Mouse (Mus musculus) erythroblast, embryonic 14.5 days (primary cell): ENCODE data around the gene Sh3bp2. TPM values are rescaled to one million over a fixed set of nuclear protein-coding genes. Genes with fewer than 3 reads are reported as not detected.

ENCODE experiments used
- H3K27me3 ChIP-seq: 2 replicates; pipeline ENCODE4 v1.6.1; 2012; ENCODE audit warnings: inconsistent platforms; ENCODE audit not compliant: control insufficient read depth
- H3K36me3 ChIP-seq: 2 replicates; pipeline ENCODE4 v1.6.1; 2012; ENCODE audit warnings: mild to moderate bottlenecking, inconsistent platforms; ENCODE audit not compliant: control insufficient read depth
- H3K4me1 ChIP-seq: 2 replicates; pipeline ENCODE4 v1.6.1; 2012; ENCODE audit warnings: inconsistent platforms; ENCODE audit not compliant: control insufficient read depth
- H3K4me3 ChIP-seq: replicated peaks from 2 replicates; pipeline ENCODE3; 2012; ENCODE audit warnings: moderate library complexity, mild to moderate bottlenecking, inconsistent platforms
- H3K9me3 ChIP-seq: 2 replicates; pipeline ENCODE4 v1.6.1; 2012; ENCODE audit warnings: low read length, inconsistent platforms, mixed read lengths; ENCODE audit not compliant: control insufficient read depth
- GATA1 ChIP-seq: IDR thresholded peaks from 2 replicates; pipeline ENCODE4 v1.6.1; 2012; ENCODE audit warnings: low read length, inconsistent platforms, mixed read lengths
- TAL1 ChIP-seq: IDR thresholded peaks from 3 replicates; pipeline ENCODE4 v1.6.1; 2012; ENCODE audit warnings: low read length, inconsistent platforms, mixed read lengths
- polyA plus RNA-seq: library from polyadenylated mRNA; stranded (reverse); fragments of >175 nt; gene quantifications from 2 replicates; pipeline ENCODE4 v1.2.3, GENCODE M21; 2012

Sh3bp2 gene
- polyA plus RNA-seq, 1 experiment: 0.26 TPM

DNA sequence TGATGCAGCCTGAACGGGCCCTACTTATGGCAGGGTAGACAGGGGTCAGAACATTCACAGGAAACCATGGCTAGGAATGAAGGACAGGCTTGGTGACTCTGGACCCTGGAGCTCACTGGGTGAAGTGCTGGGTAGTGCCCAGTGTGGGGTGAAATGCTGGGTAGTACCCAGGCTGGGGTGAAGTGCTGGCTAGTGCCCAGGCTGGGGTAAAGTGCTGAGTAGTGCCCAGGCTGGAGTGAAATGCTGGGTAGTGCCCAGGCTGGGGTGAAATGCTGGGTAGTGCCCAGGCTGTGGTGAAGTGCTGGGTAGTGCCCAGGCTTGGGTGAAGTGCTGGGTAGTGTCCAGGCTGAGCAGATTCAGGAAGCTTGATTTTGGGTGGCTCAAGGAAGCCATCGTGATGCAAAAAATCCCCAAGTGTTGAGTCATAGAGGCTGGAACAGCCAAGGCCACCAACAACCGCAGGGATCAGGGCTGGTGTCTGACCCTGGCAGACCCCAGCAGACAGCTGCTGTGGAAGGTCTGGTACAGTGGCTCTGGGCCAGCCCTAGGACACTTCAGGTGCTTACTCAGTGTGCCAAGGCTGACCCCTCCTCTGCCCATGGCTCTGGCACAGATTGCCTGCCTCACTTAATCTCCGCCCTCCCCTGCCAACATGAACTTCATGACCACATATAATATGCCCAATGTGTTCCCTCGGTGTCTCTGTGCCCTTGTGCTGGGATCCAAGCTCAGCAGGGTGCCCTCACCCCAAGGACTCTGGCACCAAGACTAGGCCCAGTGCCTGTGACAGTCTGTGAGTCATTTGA is 9.3 kb downstream of the Sh3bp2 start:
- peaks cover 6% of the 10 kb centered on the region for H3K4me1 ChIP-seq
- no peaks in the 10 kb centered on the region for H3K36me3 ChIP-seq
- H3K4me3 ChIP-seq: no peak overlapping the region
- H3K9me3 ChIP-seq: no peaks in the 10 kb centered on the region
- no peak for TF ChIP-seq GATA1
- TF ChIP-seq TAL1: no peak
- peaks cover 3% of the 10 kb centered on the region; the same call in 1 of the 2 replicates for H3K27me3 ChIP-seq

DNA sequence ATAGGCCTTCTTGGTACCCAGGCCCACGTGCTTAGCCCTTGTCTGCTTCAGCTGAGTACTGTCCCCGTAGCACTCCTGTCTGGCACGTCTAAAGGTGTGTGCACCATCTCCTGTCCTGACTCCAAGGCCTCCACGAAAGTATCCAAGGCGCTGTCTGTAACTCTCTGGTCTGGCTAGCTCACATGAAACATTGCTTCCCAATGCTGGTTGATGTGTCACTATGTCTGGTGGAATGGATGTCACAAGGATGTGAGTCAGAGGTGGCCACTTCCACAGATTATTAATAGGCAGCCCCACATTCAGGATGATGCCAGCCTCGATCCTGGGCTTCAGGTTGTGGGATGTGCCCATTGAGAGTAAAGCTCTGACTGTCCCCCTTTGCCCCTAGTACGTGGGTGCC is 10.2 kb downstream of the Sh3bp2 start:
- H3K4me3 ChIP-seq: no peak overlapping the region
- peaks cover 1% of the 10 kb centered on the region for H3K4me1 ChIP-seq
- no peak for TF ChIP-seq GATA1
- no peak for TF ChIP-seq TAL1
- H3K36me3 ChIP-seq: no peaks in the 10 kb centered on the region
- H3K9me3 ChIP-seq: no peaks in the 10 kb centered on the region
- H3K27me3 ChIP-seq: peaks cover 3% of the 10 kb centered on the region

GRCm38 (mm10) chr5:34538079-34538478 is 12.4 kb downstream of the Sh3bp2 start:
- H3K27me3 ChIP-seq: peaks cover 3% of the 10 kb centered on the region
- no peaks in the 10 kb centered on the region for H3K9me3 ChIP-seq
- H3K36me3 ChIP-seq: no peaks in the 10 kb centered on the region

GRCm38 (mm10) chr5:34538527-34538926 is 12.9 kb downstream of the Sh3bp2 start:
- Histone ChIP-seq H3K36me3 (no peaks in the 10 kb centered on the region), H3K4me3 (no peak overlapping the region), H3K9me3 (no peaks in the 10 kb centered on the region), H3K4me1 (no peaks in the 10 kb centered on the region), H3K27me3 (peaks cover 3% of the 10 kb centered on the region)
- no peak for TF ChIP-seq TAL1
- no peak for TF ChIP-seq GATA1

More at GRCm38 (mm10) chr5:34538079-34538478, 12.4 kb downstream of the Sh3bp2 start:
- no peak overlapping the region for H3K4me3 ChIP-seq
- TF ChIP-seq TAL1: no peak
- no peak for TF ChIP-seq GATA1
- no peaks in the 10 kb centered on the region for H3K4me1 ChIP-seq

- Histone ChIP-seq H3K36me3 (no peaks in the 10 kb centered on the region), H3K4me3 (no peak overlapping the region), H3K27me3 (peaks cover 3% of the 10 kb centered on the region), H3K4me1 (peaks cover under 1% of the 10 kb centered on the region; the same call in 1 of the 2 replicates), H3K9me3 (no peaks in the 10 kb centered on the region)
- TF ChIP-seq TAL1 (no peak), GATA1 (no peak)
Observed at GRCm38 (mm10) chr5:34539121-34539520, 13.5 kb downstream of the Sh3bp2 start.

DNA sequence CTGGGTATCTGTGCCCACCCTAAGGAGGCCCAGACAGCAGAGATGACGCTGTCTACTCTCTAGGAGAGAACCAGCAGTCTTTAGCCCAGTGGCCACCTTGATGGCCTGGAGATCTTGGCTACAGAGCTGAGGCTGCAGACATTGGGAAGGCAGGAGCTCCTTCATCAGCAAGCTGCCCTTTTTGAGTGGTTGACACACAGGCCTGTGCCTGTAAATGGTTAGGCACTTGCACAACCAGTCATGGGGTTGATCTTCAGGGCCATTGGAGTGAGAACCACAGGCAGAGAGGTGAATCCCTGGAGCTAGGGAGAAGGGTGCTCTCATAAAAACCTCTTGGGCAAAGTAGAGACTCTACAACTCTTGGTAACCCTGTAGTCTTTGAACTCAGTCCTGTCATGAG is 16.5 kb downstream of the Sh3bp2 start:
- TF ChIP-seq TAL1: no peak
- TF ChIP-seq GATA1: no peak
- Histone ChIP-seq H3K4me1 (peaks cover 3% of the 10 kb centered on the region), H3K4me3 (no peak overlapping the region), H3K36me3 (no peaks in the 10 kb centered on the region), H3K9me3 (no peaks in the 10 kb centered on the region; the same call in 1 of the 2 replicates), H3K27me3 (peaks cover 3% of the 10 kb centered on the region)

DNA sequence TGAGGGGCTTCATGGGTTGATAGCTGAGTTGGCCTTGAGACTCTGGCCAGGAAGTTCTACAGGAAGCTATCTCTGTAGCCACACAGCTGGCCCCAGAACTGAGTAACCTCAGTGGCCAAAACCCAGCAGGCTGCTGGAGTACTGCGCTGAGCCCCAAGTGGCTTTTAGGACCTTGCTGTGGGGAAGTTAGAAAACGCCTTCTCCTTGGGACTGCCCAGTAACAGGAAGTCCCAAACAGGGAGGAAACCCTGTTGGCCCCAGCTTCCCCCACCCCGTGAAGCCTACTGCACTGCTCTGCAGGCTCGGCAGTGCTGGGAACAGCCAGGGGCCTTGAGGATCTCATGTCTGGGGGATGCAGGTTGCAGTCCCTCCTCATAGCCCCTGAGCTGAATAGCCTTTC is 17.5 kb downstream of the Sh3bp2 start:
- Histone ChIP-seq H3K4me1 (peaks cover 3% of the 10 kb centered on the region), H3K27me3 (peaks cover 3% of the 10 kb centered on the region), H3K4me3 (no peak overlapping the region), H3K9me3 (no peaks in the 10 kb centered on the region; the same call in 1 of the 2 replicates), H3K36me3 (no peaks in the 10 kb centered on the region)
- TF ChIP-seq GATA1: no peak
- no peak for TF ChIP-seq TAL1

DNA sequence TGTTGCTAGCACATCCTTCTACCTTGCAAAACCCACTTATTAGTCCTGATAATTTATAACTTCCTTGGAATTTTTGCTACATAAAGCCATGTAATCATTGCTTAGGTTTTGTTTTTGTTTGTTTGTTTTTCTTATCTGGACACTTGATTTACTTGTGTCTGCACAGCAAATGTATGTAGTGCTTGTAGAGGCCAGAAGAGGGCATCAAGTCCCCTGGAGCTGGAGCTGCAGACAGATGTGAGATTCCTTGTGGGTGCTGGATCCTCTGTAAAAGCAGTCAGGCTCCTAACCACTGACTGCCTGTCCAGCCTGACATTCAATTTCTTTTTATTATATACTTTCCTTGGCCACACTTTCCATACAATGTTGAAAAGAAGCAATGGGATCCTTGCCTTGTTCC is 21.8 kb downstream of the Sh3bp2 start:
- TF ChIP-seq GATA1 (no peak), TAL1 (no peak)
- Histone ChIP-seq H3K9me3 (no peaks in the 10 kb centered on the region; the same call in 1 of the 2 replicates), H3K4me1 (peaks cover 34% of the 10 kb centered on the region), H3K4me3 (no peak overlapping the region), H3K27me3 (peaks cover 18% of the 10 kb centered on the region), H3K36me3 (peaks cover 6% of the 10 kb centered on the region)

DNA sequence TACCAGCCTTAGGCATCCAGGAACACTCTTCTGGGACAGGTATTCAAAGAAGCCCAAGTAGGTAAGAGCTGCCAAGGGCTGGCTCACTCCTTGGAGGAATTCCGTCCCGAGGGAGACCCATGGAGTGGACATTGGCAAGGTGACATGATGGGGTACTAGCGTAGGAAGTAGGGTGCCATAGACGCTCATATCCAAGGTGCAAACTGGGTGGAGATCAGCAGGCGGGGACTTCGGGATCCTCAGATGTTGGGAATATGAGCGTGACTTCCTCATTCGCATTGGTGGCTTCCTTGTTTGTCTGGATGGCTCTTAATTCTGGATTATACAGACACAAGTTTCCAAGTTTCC is 23.5 kb downstream of the Sh3bp2 start:
- peaks cover 10% of the 10 kb centered on the region for H3K36me3 ChIP-seq

More for the DNA sequence above, 23.5 kb downstream of the Sh3bp2 start:
- TF ChIP-seq GATA1 (no peak), TAL1 (no peak)
- peak overlapping the region; percentile 71 for H3K4me3 ChIP-seq
- peaks cover 34% of the 10 kb centered on the region for H3K4me1 ChIP-seq
- H3K27me3 ChIP-seq: peaks cover 18% of the 10 kb centered on the region
- no peaks in the 10 kb centered on the region; the same call in 1 of the 2 replicates for H3K9me3 ChIP-seq
